Mouse (Mus musculus): ENCODE measurements around the gene Lman2l.
A peak's percentile ranks its signal among the peaks of the same experiment; 100 is the strongest.

The Lman2l gene

GRCm38 (mm10) chr1:36458169-36458568 lies 13.1 kb upstream of the Lman2l start:
- DNase-seq (ENCODE audit: low read depth, low spot score): no peak

GRCm38 (mm10) chr1:36457388-36458014 lies 12.4 kb upstream of the Lman2l start:
- DNase-seq (ENCODE audit: low read depth, low spot score): no peak

- DNase-seq (ENCODE audit: low read depth, low spot score): no peak
Observed at GRCm38 (mm10) chr1:36454055-36454815, 9.2 kb upstream of the Lman2l start.

GRCm38 (mm10) chr1:36446841-36447240 lies 1.8 kb upstream of the Lman2l start:
- no peak for DNase-seq (ENCODE audit: low read depth, low spot score)

GRCm38 (mm10) chr1:36446106-36446824 lies 1.2 kb upstream of the Lman2l start:
- peak; percentile 50 for DNase-seq (ENCODE audit: low read depth, low spot score)

- DNase-seq (ENCODE audit: low read depth, low spot score): no peak
Observed at GRCm38 (mm10) chr1:36445508-36445907, 437 bp upstream of the Lman2l start.

GRCm38 (mm10) chr1:36441101-36441500 lies 4.0 kb downstream of the Lman2l start:
- no peak for DNase-seq (ENCODE audit: low read depth, low spot score)

GRCm38 (mm10) chr1:36437223-36437622 lies 7.8 kb downstream of the Lman2l start:
- no peak for DNase-seq (ENCODE audit: low read depth, low spot score)

GRCm38 (mm10) chr1:36436515-36436914 lies 8.6 kb downstream of the Lman2l start:
- DNase-seq (ENCODE audit: low read depth, low spot score): no peak

- no peak for DNase-seq (ENCODE audit: low read depth, low spot score)
Observed at GRCm38 (mm10) chr1:36435071-36435470, 10.0 kb downstream of the Lman2l start.

GRCm38 (mm10) chr1:36433616-36434015 lies 11.5 kb downstream of the Lman2l start:
- DNase-seq (ENCODE audit: low read depth, low spot score): no peak

GRCm38 (mm10) chr1:36432999-36433398 lies 12.1 kb downstream of the Lman2l start:
- no peak for DNase-seq (ENCODE audit: low read depth, low spot score)

- DNase-seq (ENCODE audit: low read depth, low spot score): no peak
Observed at GRCm38 (mm10) chr1:36429511-36429910, 15.6 kb downstream of the Lman2l start.

GRCm38 (mm10) chr1:36404531-36404930 lies 40.5 kb downstream of the Lman2l start:
- DNase-seq (ENCODE audit: low read depth, low spot score): no peak

GRCm38 (mm10) chr1:36401509-36401908 lies 43.6 kb downstream of the Lman2l start:
- DNase-seq (ENCODE audit: low read depth, low spot score): no peak

GRCm38 (mm10) chr1:36397041-36397440 lies 48.0 kb downstream of the Lman2l start:
- no peak for DNase-seq (ENCODE audit: low read depth, low spot score)

- peak; percentile 12 for DNase-seq (ENCODE audit: low read depth, low spot score)
Observed at GRCm38 (mm10) chr1:36379582-36379981, 65.5 kb downstream of the Lman2l start.

GRCm38 (mm10) chr1:36378880-36379279 lies 66.2 kb downstream of the Lman2l start:
- DNase-seq (ENCODE audit: low read depth, low spot score): no peak

GRCm38 (mm10) chr1:36371934-36372845 lies 72.9 kb downstream of the Lman2l start, which contains the start of gene Fer1l5:
Fer1l5 (plus strand) TSS chr1:36372291.
- DNase-seq (ENCODE audit: low read depth, low spot score): no peak

- no peak for DNase-seq (ENCODE audit: low read depth, low spot score)
Observed at GRCm38 (mm10) chr1:36370918-36371317, 74.2 kb downstream of the Lman2l start.
